Mouse (Mus musculus): ENCODE measurements around the gene Pax2. TPM values are rescaled to one million over a fixed set of nuclear protein-coding genes. Genes with fewer than 3 reads are reported as not detected.
A peak's percentile ranks its signal among the peaks of the same experiment; 100 is the strongest.

The Pax2 gene
- polyA plus RNA-seq (2012; rRNA removed) (0.02 TPM in 1 of 2 replicates, not detected in the other), polyA plus RNA-seq (2014; fragmentation: Nextera tagmentation; extraction: Ambion mirVana) (not detected in 2 replicates)

GRCm38 (mm10) chr19:44755693-44756420 lies at the start of gene Pax2:
TSS of gene Pax2 (plus strand) at chr19:44756045.
- no peak for ATAC-seq (ENCODE audit: insufficient read depth)
- WGBS (ENCODE audit: insufficient replicate concordance): under 1% methylated on average over 52 of the region's 52 CpGs

DNA sequence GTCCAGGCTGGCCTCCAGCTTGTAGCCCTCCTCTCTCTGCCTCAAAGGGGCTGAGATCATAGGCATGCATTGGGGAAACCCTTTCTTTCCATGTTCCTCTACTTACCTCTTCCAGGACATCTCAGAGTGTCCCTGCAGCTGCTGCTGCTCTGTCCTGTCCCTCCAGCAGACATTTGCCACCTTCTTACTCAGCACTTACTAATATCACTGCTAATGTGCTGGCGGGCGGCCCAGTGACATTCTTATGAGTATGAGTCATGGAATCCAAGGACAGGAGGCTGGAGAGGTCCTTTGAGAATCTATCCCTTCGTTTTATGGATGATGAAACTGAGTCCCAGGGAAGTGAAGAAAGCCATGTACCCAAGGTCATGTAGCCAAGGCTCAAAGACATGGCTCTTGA lies 47.0 kb upstream of the Pax2 start:
- H3K9ac ChIP-seq (replicated peaks): no peak overlapping the region
- no peak for ATAC-seq (ENCODE audit: insufficient read depth)
- TF ChIP-seq CTCF (IDR thresholded peaks at IDR 0.05; ENCODE audit: low read depth): no peak
- no peak for TF ChIP-seq EP300 (IDR thresholded peaks at IDR 0.05; ENCODE audit: low read depth)
- H3K4me2 ChIP-seq (ENCODE audit: low read depth): no peak overlapping the region
- no peaks in the 10 kb centered on the region for H3K27me3 ChIP-seq (ENCODE audit: control insufficient read depth, insufficient read depth, low read length)
- no peak overlapping the region for H3K4me3 ChIP-seq (ENCODE audit: insufficient read depth in 1 of 2, low read depth in 2 of 2, low read length in 2 of 2)
- no peaks in the 10 kb centered on the region for H3K4me1 ChIP-seq (replicated peaks; ENCODE audit: control insufficient read depth in 2 of 2, insufficient read depth in 2 of 2, low read length in 1 of 2)
- 34% methylated on average over 3 of the region's 3 CpGs for WGBS (ENCODE audit: insufficient replicate concordance)
- no peaks in the 10 kb centered on the region for H3K36me3 ChIP-seq (replicated peaks; ENCODE audit: control insufficient read depth, insufficient read depth, low read depth)
- no peak overlapping the region for H3K27ac ChIP-seq
- H3K9me3 ChIP-seq (ENCODE audit: control insufficient read depth, low read length): no peaks in the 10 kb centered on the region
- no peak for DNase-seq (ENCODE audit: low read depth in 3 of 3, low spot score in 3 of 3)

More at GRCm38 (mm10) chr19:44755693-44756420, at the start of gene Pax2:
- Histone ChIP-seq H3K4me2 (ENCODE audit: low read depth) (peak within 1 kb of the TSS; percentile 53), H3K4me3 (ENCODE audit: insufficient read depth in 1 of 2, low read depth in 2 of 2, low read length in 2 of 2) (peak within 1 kb of the TSS in 1 of 2 experiments; percentile 31; a peak in 1 of 4 replicates), H3K36me3 (replicated peaks; ENCODE audit: control insufficient read depth, insufficient read depth, low read depth) (no peaks in the 10 kb centered on the region), H3K9me3 (ENCODE audit: control insufficient read depth, low read length) (no peaks in the 10 kb centered on the region), H3K4me1 (replicated peaks; ENCODE audit: control insufficient read depth in 2 of 2, insufficient read depth in 2 of 2, low read length in 1 of 2) (no peaks in the 10 kb centered on the region), H3K27ac (no peak within 1 kb of the TSS), H3K27me3 (ENCODE audit: control insufficient read depth, insufficient read depth, low read length) (peaks cover 100% of the 10 kb centered on the region), H3K9ac (replicated peaks) (no peak within 1 kb of the TSS)
- TF ChIP-seq CTCF (IDR thresholded peaks at IDR 0.05; ENCODE audit: low read depth): no peak
- TF ChIP-seq EP300 (IDR thresholded peaks at IDR 0.05; ENCODE audit: low read depth): no peak
- DNase-seq (ENCODE audit: low read depth in 3 of 3, low spot score in 3 of 3): no peak

GRCm38 (mm10) chr19:44716731-44717600 lies 38.9 kb upstream of the Pax2 start:
- TF ChIP-seq EP300 (IDR thresholded peaks at IDR 0.05; ENCODE audit: low read depth) (no peak), CTCF (IDR thresholded peaks at IDR 0.05; ENCODE audit: low read depth) (no peak)
- peaks cover 24% of the 10 kb centered on the region for H3K27me3 ChIP-seq (ENCODE audit: control insufficient read depth, insufficient read depth, low read length)
- H3K9ac ChIP-seq (replicated peaks): no peak overlapping the region
- WGBS (ENCODE audit: insufficient replicate concordance): 62% methylated on average over 22 of the region's 22 CpGs
- H3K27ac ChIP-seq: no peak overlapping the region
- H3K36me3 ChIP-seq (replicated peaks; ENCODE audit: control insufficient read depth, insufficient read depth, low read depth): no peaks in the 10 kb centered on the region
- ATAC-seq (ENCODE audit: insufficient read depth): no peak
- DNase-seq (ENCODE audit: low read depth in 3 of 3, low spot score in 3 of 3): no peak
- H3K4me2 ChIP-seq (ENCODE audit: low read depth): no peak overlapping the region
- no peak overlapping the region for H3K4me3 ChIP-seq (ENCODE audit: insufficient read depth in 1 of 2, low read depth in 2 of 2, low read length in 2 of 2)
- no peaks in the 10 kb centered on the region for H3K4me1 ChIP-seq (replicated peaks; ENCODE audit: control insufficient read depth in 2 of 2, insufficient read depth in 2 of 2, low read length in 1 of 2)
- no peaks in the 10 kb centered on the region for H3K9me3 ChIP-seq (ENCODE audit: control insufficient read depth, low read length)

DNA sequence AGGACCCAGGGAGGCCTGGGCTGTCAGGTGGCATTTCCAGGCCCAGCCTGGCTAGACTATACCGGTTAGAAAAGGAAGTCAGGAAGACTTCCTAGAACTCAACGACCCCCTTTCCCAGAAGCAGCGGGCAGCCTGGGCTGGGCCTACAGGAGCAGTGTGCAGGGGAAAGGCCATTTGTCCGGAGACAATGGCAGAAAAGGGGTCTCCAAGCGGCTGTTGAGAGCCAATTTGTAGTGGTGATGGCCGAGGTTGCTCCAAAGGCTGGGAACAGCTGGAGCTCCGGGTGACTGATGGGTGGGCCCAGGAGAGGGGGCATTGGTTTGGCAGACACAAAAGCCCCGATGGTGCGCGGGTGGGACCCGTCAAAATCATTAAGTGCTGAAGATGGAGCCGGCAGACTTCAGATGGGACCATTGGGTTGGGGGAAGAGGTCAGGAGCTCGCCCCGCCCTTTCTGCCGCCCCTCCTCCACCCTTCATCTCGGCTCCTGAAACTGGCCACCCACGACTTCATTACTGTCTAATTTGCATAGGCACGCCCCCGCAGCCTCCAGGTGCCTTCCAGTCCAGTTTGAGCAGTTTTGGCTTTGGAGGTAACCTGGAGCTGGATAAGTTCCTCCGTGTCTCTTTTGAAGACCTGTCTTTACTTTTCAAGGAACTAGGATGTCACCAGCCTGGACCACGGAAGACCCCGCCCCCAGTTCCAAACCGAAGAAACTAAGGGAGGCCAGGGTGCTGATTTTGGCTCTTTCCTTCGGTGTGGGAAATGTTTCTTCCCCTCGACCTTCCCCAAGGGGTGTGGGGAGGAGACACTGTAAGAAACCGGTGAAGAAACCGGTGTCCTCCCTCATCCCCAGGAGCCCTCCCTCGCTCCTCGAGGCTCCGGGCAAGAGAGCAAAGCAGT lies 36.3 kb upstream of the Pax2 start:
- H3K4me2 ChIP-seq (ENCODE audit: low read depth): peak overlapping the region; percentile 11; the same call in 1 of the 2 replicates
- H3K9ac ChIP-seq (replicated peaks): no peak overlapping the region
- no peak for DNase-seq (ENCODE audit: low read depth in 3 of 3, low spot score in 3 of 3)
- no peak for ATAC-seq (ENCODE audit: insufficient read depth)
- H3K4me1 ChIP-seq (replicated peaks; ENCODE audit: control insufficient read depth in 2 of 2, insufficient read depth in 2 of 2, low read length in 1 of 2): no peaks in the 10 kb centered on the region
- no peaks in the 10 kb centered on the region for H3K36me3 ChIP-seq (replicated peaks; ENCODE audit: control insufficient read depth, insufficient read depth, low read depth)
- H3K27ac ChIP-seq: no peak overlapping the region
- H3K4me3 ChIP-seq (ENCODE audit: insufficient read depth in 1 of 2, low read depth in 2 of 2, low read length in 2 of 2): no peak overlapping the region
- peaks cover 44% of the 10 kb centered on the region for H3K27me3 ChIP-seq (ENCODE audit: control insufficient read depth, insufficient read depth, low read length)
- WGBS (ENCODE audit: insufficient replicate concordance): 6% methylated on average over 30 of the region's 30 CpGs
- no peak for TF ChIP-seq CTCF (IDR thresholded peaks at IDR 0.05; ENCODE audit: low read depth)
- no peak for TF ChIP-seq EP300 (IDR thresholded peaks at IDR 0.05; ENCODE audit: low read depth)
- no peaks in the 10 kb centered on the region for H3K9me3 ChIP-seq (ENCODE audit: control insufficient read depth, low read length)
